Mouse (Mus musculus) thymus, adult 2 months (tissue): Measurements from ENCODE around the gene Shb. TPM values are rescaled to one million over a fixed set of nuclear protein-coding genes. Genes with fewer than 3 reads are reported as not detected.

ENCODE experiments used
- DNase-seq: peaks from one replicate; pipeline ENCODE4 v3.0.0; 2021
- H3K27ac ChIP-seq: fragments of 200-500 bp; 2 replicates; pipeline ENCODE4 v1.5.1; 2012; ENCODE audit warnings: low read length, control low read depth; ENCODE audit not compliant: control insufficient read depth, insufficient read depth
- H3K27me3 ChIP-seq: fragments of 200-500 bp; 2 replicates; pipeline ENCODE4 v1.6.1; 2012; ENCODE audit warnings: mild to moderate bottlenecking, low read length, moderate library complexity, mixed read lengths; ENCODE audit not compliant: control insufficient read depth, insufficient read depth
- H3K36me3 ChIP-seq: fragments of 200-500 bp; 2 replicates; pipeline ENCODE4 v1.6.1; 2012; ENCODE audit warnings: mild to moderate bottlenecking, low read length, moderate library complexity; ENCODE audit not compliant: control insufficient read depth, insufficient read depth
- H3K4me1 ChIP-seq: fragments of 200-500 bp; replicated peaks from 2 replicates; pipeline ENCODE4 v1.6.1; 2012; ENCODE audit warnings: low read length; ENCODE audit not compliant: control insufficient read depth, insufficient read depth
- H3K4me3 ChIP-seq: fragments of 200-500 bp; 2 replicates; pipeline ENCODE4 v1.5.1; 2012; ENCODE audit warnings: mild to moderate bottlenecking, low read length, control low read depth, moderate library complexity; ENCODE audit not compliant: control insufficient read depth, insufficient read depth
- CTCF ChIP-seq: fragments of 200-500 bp; IDR thresholded peaks from 2 replicates; pipeline ENCODE4 v1.5.1; 2012; ENCODE audit warnings: mild to moderate bottlenecking, control low read depth, low read length, moderate library complexity, borderline replicate concordance; ENCODE audit not compliant: control insufficient read depth, poor library complexity, insufficient read depth; ENCODE audit errors: extremely low read depth
- POLR2A ChIP-seq: fragments of 200-500 bp; IDR thresholded peaks from 2 replicates; pipeline ENCODE4 v1.6.1; 2012; ENCODE audit warnings: mild to moderate bottlenecking, low read length, control low read depth, moderate library complexity; ENCODE audit not compliant: control insufficient read depth, poor library complexity, insufficient read depth; ENCODE audit errors: extremely low read depth
- WGBS: fragments of 180-500 bp; shearing (Covaris S2); methylation state at CpG from one replicate; pipeline ENCODE4 v1.1.7; 2018; 5-methylcytosine and 5-hydroxymethylcytosine counted together
- polyA plus RNA-seq: library from polyadenylated mRNA; depleted of rRNA; stranded (reverse); fragments of >200 nt; gene quantifications from 2 replicates; pipeline ENCODE4 v1.2.3, GENCODE M21; 2012

Shb gene
- polyA plus RNA-seq, 1 experiment, result 14.5 TPM

DNA sequence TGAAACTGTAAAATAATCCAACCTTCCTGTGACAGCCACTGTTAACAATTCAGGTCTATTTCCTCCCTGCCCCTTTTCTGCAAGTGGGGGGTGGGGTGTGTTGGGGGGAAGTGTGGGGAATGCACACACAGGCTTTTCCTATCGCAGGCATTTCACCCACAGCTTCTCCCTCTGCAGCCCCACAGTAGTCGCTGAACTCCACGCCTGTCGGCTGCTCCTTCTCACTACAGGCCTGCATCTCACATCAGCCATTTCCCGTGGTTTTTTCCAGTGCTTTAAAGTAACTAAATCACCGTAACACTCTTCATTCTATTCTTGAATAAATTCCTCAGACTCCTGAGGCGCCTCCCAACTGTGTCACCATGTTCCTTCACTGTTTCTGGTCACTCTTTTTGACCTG lies 17.9 kb downstream of the Shb start:
- Histone ChIP-seq H3K4me1 (peaks cover 11% of the 10 kb centered on the region), H3K27ac (no peak overlapping the region), H3K27me3 (no peaks in the 10 kb centered on the region), H3K36me3 (no peaks in the 10 kb centered on the region), H3K4me3 (no peak overlapping the region)
- WGBS, result 42% methylated on average over 7 of the region's 7 CpGs
- no peak for DNase-seq
- TF ChIP-seq CTCF (no peak), POLR2A (no peak)

DNA sequence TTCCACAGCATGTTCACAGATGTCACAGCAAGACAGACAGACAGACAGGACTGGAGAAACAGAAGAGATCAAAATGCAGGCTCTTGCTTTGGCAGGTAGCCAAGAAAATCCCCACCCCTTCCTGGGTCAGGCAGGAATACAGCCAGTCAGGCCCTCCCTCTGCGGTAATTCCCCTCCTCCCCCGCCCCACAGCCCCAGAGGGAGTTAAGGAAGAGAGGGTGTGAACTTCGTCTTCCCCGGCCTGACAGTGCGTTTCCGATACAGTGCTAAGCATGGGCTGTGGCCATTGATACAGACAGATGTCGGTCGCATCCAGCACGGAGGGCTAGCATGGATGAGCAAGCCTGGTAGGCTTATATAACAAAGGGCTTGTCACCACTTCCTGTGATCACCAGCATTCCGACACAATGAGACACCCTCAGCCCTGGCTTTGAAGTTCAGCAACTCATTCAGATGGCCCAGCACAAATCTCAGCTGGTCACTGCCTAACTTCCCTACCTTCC lies 18.4 kb downstream of the Shb start:
- Histone ChIP-seq H3K36me3 (no peaks in the 10 kb centered on the region), H3K27me3 (no peaks in the 10 kb centered on the region), H3K4me3 (no peak overlapping the region), H3K27ac (no peak overlapping the region), H3K4me1 (peaks cover 11% of the 10 kb centered on the region)
- TF ChIP-seq POLR2A (no peak), CTCF (no peak)
- WGBS, result 2% methylated on average over 10 of the region's 10 CpGs
- peak; percentile 19 for DNase-seq

DNA sequence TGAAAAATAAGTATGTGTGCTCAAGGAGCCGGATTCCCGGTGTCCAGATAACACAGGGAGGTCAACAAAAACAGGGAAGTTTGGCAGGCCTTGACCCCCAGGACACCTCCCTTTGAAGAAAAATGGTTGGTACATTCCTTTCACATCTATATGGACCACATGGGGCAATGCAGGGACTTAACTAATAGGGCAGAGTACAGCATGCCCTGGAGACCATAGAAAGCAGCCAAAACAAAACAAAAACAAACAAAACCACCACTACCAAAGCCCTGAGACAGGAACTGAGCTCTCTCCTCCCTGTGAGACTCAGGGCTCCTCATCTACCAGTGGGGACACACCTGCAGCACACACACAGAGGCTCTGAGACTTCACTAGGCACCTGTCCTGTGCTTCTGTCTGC lies 18.9 kb downstream of the Shb start:
- H3K4me3 ChIP-seq, result no peak overlapping the region
- H3K27ac ChIP-seq, result no peak overlapping the region
- 90% methylated on average over 2 of the region's 2 CpGs for WGBS
- H3K4me1 ChIP-seq, result peaks cover 11% of the 10 kb centered on the region
- no peaks in the 10 kb centered on the region for H3K36me3 ChIP-seq
- no peak for TF ChIP-seq POLR2A
- TF ChIP-seq CTCF, result no peak
- no peak for DNase-seq
- no peaks in the 10 kb centered on the region for H3K27me3 ChIP-seq

DNA sequence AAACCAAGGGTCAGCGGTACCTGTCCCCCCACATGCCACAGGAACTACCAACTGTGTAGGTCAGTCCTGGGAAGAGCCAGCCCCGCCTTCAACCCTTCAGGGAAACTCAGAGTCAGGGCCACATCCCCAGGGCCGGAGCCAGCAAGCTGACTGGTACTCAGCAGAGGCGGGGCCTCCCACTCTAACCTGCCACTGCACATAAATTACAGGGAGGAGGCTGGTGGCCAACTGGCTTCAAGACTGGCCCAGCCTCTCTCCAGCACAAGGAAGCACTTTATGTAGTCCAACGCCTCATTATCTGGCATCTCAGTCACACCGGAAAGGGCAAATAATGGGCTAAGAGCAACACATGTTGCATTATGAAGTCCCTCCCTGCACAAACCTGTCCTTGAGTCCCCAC lies 22.1 kb downstream of the Shb start:
- no peak overlapping the region; the same call in 1 of the 2 replicates for H3K27ac ChIP-seq

DNA sequence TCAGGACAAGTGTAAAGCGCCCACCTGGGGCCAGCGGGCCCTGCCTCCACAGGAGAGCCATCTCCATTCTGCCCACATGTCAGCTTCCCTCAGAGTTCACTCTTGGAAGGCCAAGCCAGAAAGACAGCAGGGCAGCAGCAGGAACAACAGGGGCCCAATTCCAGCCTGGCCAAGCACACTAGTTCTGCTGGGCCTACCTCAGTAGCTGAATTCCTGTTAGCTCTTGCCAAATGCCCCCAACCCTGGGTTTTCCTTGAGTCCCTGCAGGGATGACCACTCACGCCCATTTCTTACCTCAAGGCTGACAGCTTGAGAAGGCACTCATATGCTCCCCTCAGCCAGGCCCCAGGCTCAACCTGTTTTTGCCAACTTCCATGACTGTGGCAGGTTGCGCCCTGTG lies 22.9 kb downstream of the Shb start:
- Histone ChIP-seq H3K27me3 (no peaks in the 10 kb centered on the region), H3K36me3 (no peaks in the 10 kb centered on the region), H3K4me3 (no peak overlapping the region), H3K27ac (no peak overlapping the region), H3K4me1 (peaks cover 11% of the 10 kb centered on the region)
- 99% methylated on average over 4 of the region's 4 CpGs for WGBS
- no peak for TF ChIP-seq POLR2A
- TF ChIP-seq CTCF, result no peak
- DNase-seq, result no peak

More for the DNA sequence above, 22.1 kb downstream of the Shb start:
- Histone ChIP-seq H3K4me3 (no peak overlapping the region), H3K4me1 (peaks cover 11% of the 10 kb centered on the region), H3K27me3 (no peaks in the 10 kb centered on the region), H3K36me3 (no peaks in the 10 kb centered on the region)
- DNase-seq, result no peak
- TF ChIP-seq CTCF (no peak), POLR2A (no peak)
- WGBS, result 89% methylated on average over 6 of the region's 6 CpGs

DNA sequence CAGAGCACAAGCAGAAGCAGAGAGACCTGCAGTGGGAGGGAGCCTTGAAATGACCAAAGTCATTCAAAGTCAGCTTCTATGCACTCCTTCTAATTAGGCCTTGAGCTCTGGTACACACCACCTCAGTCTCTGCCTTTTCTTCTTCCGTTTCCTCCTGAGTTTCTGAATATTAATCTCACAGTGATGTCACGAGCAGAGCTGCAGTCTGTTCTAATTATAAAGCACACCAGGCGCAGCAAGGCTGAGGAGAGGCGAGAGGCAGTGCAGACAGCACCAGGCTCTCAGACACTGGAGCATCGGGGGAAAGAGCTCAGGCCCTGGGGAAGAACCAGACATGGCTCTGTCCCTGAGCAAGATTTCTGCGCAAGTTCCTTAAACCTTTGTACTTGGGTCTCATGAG lies 23.8 kb downstream of the Shb start:
- Histone ChIP-seq H3K4me3 (no peak overlapping the region), H3K27me3 (no peaks in the 10 kb centered on the region), H3K4me1 (peaks cover 4% of the 10 kb centered on the region), H3K27ac (no peak overlapping the region), H3K36me3 (no peaks in the 10 kb centered on the region)
- WGBS, result 92% methylated on average over 6 of the region's 6 CpGs
- no peak for DNase-seq
- TF ChIP-seq POLR2A (no peak), CTCF (no peak)

DNA sequence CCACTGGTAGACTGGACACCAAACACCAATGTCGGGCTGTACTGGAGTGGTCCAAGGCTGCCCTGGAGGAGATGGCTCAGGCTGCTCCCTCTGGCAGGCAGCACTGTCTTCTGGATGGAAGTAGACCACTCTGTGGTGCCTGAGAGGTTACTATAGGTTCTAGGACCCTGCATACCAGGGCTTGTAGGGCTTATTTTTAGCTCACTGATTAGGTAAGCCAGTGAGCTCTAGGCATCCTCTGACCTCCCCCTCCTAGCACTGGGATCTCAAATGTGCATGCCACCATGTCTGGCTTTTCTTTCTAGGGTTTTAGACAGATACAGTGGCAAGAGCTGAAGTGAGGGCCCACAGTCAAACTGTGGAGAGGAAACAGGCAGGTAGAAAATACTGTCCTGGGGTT lies 24.8 kb downstream of the Shb start:
- Histone ChIP-seq H3K27ac (no peak overlapping the region), H3K4me1 (no peaks in the 10 kb centered on the region), H3K4me3 (no peak overlapping the region), H3K27me3 (no peaks in the 10 kb centered on the region), H3K36me3 (no peaks in the 10 kb centered on the region)
- 100% methylated on average over 1 of the region's 1 CpGs for WGBS
- no peak for DNase-seq
- TF ChIP-seq POLR2A (no peak), CTCF (no peak)
